Mouse (Mus musculus) limb, embryonic 14.5 days (tissue): ENCODE data around the gene Irgm1. TPM values are rescaled to one million over a fixed set of nuclear protein-coding genes. Genes with fewer than 3 reads are reported as not detected.
"Not testable (repeated sequence)": the region's sequence is repeated elsewhere in the genome, so short reads cannot be mapped to it uniquely, and the experiment has no call there.

Experiments used
- ATAC-seq: fragments of 200-750 bp; cut with Nextera tagmentation; 2 replicates; pipeline ENCODE4 v1.8.0; 2017; ENCODE audit warnings: low read depth, moderate number of reproducible peaks, moderate TSS enrichment; ENCODE audit not compliant: low FRiP score
- DNase-seq: peaks from one replicate; pipeline ENCODE4 v3.0.0-alpha.2; 2015; ENCODE audit warnings: low spot score
- H3K27ac ChIP-seq: fragments of 300-500 bp; sonication (generic); replicated peaks from 2 replicates; pipeline ENCODE4 v1.5.1; 2014; ENCODE audit warnings: low read depth, mild to moderate bottlenecking, low read length, moderate library complexity, mixed read lengths
- H3K27me3 ChIP-seq: fragments of 300-500 bp; sonication (generic); 2 replicates; pipeline ENCODE4 v1.6.1; 2014; ENCODE audit warnings: low read length, mixed read lengths; ENCODE audit not compliant: control insufficient read depth, insufficient read depth
- H3K36me3 ChIP-seq: fragments of 300-500 bp; sonication (generic); 2 replicates; pipeline ENCODE4 v1.6.1; 2014; ENCODE audit warnings: mild to moderate bottlenecking, low read length, moderate library complexity, mixed read lengths; ENCODE audit not compliant: control insufficient read depth, insufficient read depth
- H3K4me1 ChIP-seq: fragments of 300-500 bp; sonication (generic); 2 replicates; pipeline ENCODE4 v1.6.1; 2014; ENCODE audit warnings: antibody characterized with exemption, low read length, mixed read lengths; ENCODE audit not compliant: control insufficient read depth, insufficient read depth
- H3K4me2 ChIP-seq: fragments of 300-500 bp; sonication (generic); replicated peaks from 2 replicates; pipeline ENCODE4 v1.6.1; 2014; ENCODE audit warnings: low read depth, mild to moderate bottlenecking, low read length, moderate library complexity; ENCODE audit not compliant: severe bottlenecking
- H3K4me3 ChIP-seq: fragments of 300-500 bp; sonication (generic); replicated peaks from 2 replicates; pipeline ENCODE4 v1.5.1; 2014; ENCODE audit warnings: low read length
- H3K9ac ChIP-seq: fragments of 300-500 bp; sonication (generic); 2 replicates; pipeline ENCODE4 v1.6.1; 2014; ENCODE audit warnings: mild to moderate bottlenecking, low read depth, low read length, moderate library complexity; ENCODE audit not compliant: severe bottlenecking
- H3K9me3 ChIP-seq: fragments of 300-500 bp; sonication (generic); 2 replicates; pipeline ENCODE4 v1.6.1; 2016; ENCODE audit warnings: low read length; ENCODE audit not compliant: control insufficient read depth
- POLR2A ChIP-seq: fragments of 200-500 bp; IDR thresholded peaks from 2 replicates; pipeline ENCODE4 v1.8.0; 2012; ENCODE audit warnings: inconsistent platforms, mild to moderate bottlenecking, moderate library complexity, borderline replicate concordance; ENCODE audit not compliant: insufficient read depth, insufficient read length; ENCODE audit errors: extremely low read depth
- WGBS: fragments of 180-500 bp; shearing (Covaris S2); extraction: QIAGEN DNeasy Blood & Tissue Kit; methylation state at CpG from one replicate; pipeline ENCODE4 v1.1.7; 2014; 5-methylcytosine and 5-hydroxymethylcytosine counted together
- polyA plus RNA-seq, 2 experiments: library from polyadenylated mRNA; depleted of rRNA in 1 of 2; stranded (reverse) in 1 of 2; unstranded in 1 of 2; fragments of >200 nt; fragmentation: Nextera tagmentation in 1 of 2; extraction: Ambion mirVana in 1 of 2; gene quantifications; 2 replicates each; pipeline versions ENCODE4 v1.2.1 to v1.2.3; 2012 to 2014

Irgm1 gene
- polyA plus RNA-seq, 2 experiments: 4.1 to 5.5 TPM

GRCm38 (mm10) chr11:48827926-48828325 lies 43.6 kb downstream of the Irgm1 start:
- H3K36me3 ChIP-seq: no peaks in the 10 kb centered on the region
- H3K4me3 ChIP-seq: no peak overlapping the region
- no peak overlapping the region for H3K27ac ChIP-seq
- DNase-seq (no peak), ATAC-seq (no peak)
- no peaks in the 10 kb centered on the region for H3K9me3 ChIP-seq
- no peak overlapping the region for H3K4me2 ChIP-seq
- no peak for TF ChIP-seq POLR2A
- H3K9ac ChIP-seq: no peak overlapping the region
- no peaks in the 10 kb centered on the region for H3K4me1 ChIP-seq
- peaks cover 13% of the 10 kb centered on the region; the same call in 1 of the 2 replicates for H3K27me3 ChIP-seq
- 71% methylated on average over 6 of the region's 6 CpGs for WGBS

GRCm38 (mm10) chr11:48826752-48827096 lies 44.8 kb downstream of the Irgm1 start:
- peak overlapping the region; percentile 48 for H3K9ac ChIP-seq
- H3K27ac ChIP-seq: peak overlapping the region; percentile 55; the same call in 1 of the 2 replicates
- no peak for TF ChIP-seq POLR2A
- DNase-seq (peak; percentile 23), ATAC-seq (peak; percentile 28; the same call in 1 of the 2 replicates)
- WGBS: 4% methylated on average over 6 of the region's 6 CpGs
- peaks cover 13% of the 10 kb centered on the region; the same call in 1 of the 2 replicates for H3K27me3 ChIP-seq
- peak overlapping the region; percentile 57 for H3K4me2 ChIP-seq
- H3K36me3 ChIP-seq: no peaks in the 10 kb centered on the region
- peak overlapping the region; percentile 43 for H3K4me3 ChIP-seq
- no peaks in the 10 kb centered on the region for H3K9me3 ChIP-seq
- H3K4me1 ChIP-seq: no peaks in the 10 kb centered on the region

- not testable (repeated sequence) for H3K4me1 ChIP-seq, H3K9me3 ChIP-seq, DNase-seq, H3K36me3 ChIP-seq
- Histone ChIP-seq H3K27me3 (peaks cover 13% of the 10 kb centered on the region; the same call in 1 of the 2 replicates), H3K27ac (peak within 1 kb of the TSS; percentile 55; the same call in 1 of the 2 replicates), H3K4me3 (peak within 1 kb of the TSS; percentile 43), H3K4me2 (peak within 1 kb of the TSS; percentile 57), H3K9ac (peak within 1 kb of the TSS; percentile 48)
- peak; percentile 84 for ATAC-seq
- under 1% methylated on average over 27 of the region's 92 CpGs for WGBS
Observed at GRCm38 (mm10) chr11:48825979-48826751, 45.3 kb downstream of the Irgm1 start, which contains the start of the genes Trim7 and Gm12184. Gene Trim7 (plus strand): TSS chr11:48826140. Gene Gm12184 (minus strand): TSS chr11:48826655.

- peak overlapping the region; percentile 50 for H3K9ac ChIP-seq
- ATAC-seq: no peak
- WGBS: 5% methylated on average over 22 of the region's 22 CpGs
Observed at GRCm38 (mm10) chr11:48824311-48824830, 47.1 kb downstream of the Irgm1 start.

GRCm38 (mm10) chr11:48823536-48823972 lies 47.9 kb downstream of the Irgm1 start:
- DNase-seq: peak; percentile 83
- H3K27ac ChIP-seq: no peak overlapping the region
- H3K4me1 ChIP-seq: no peaks in the 10 kb centered on the region
- H3K27me3 ChIP-seq: peaks cover 13% of the 10 kb centered on the region; the same call in 1 of the 2 replicates
- TF ChIP-seq POLR2A: no peak
- WGBS: 1% methylated on average over 15 of the region's 15 CpGs
- H3K4me2 ChIP-seq: peak overlapping the region; percentile 67
- H3K9me3 ChIP-seq: no peaks in the 10 kb centered on the region
- H3K4me3 ChIP-seq: peak overlapping the region; percentile 36
- peak; percentile 42 for ATAC-seq
- no peaks in the 10 kb centered on the region for H3K36me3 ChIP-seq
- H3K9ac ChIP-seq: peak overlapping the region; percentile 50; the same call in 1 of the 2 replicates

More at GRCm38 (mm10) chr11:48824311-48824830, 47.1 kb downstream of the Irgm1 start:
- Histone ChIP-seq H3K4me1 (no peaks in the 10 kb centered on the region), H3K4me3 (peak overlapping the region; percentile 36), H3K9me3 (no peaks in the 10 kb centered on the region), H3K4me2 (peak overlapping the region; percentile 67), H3K36me3 (no peaks in the 10 kb centered on the region), H3K27me3 (peaks cover 13% of the 10 kb centered on the region; the same call in 1 of the 2 replicates), H3K27ac (no peak overlapping the region)
- no peak for DNase-seq
- no peak for TF ChIP-seq POLR2A
